Mouse (Mus musculus): ENCODE measurements around the gene Dnm3. TPM values are rescaled to one million over a fixed set of nuclear protein-coding genes. Genes with fewer than 3 reads are reported as not detected.

Gene Dnm3
- polyA plus RNA-seq, 1 experiment: 1.7 TPM

- no peak overlapping the region for H3K27ac ChIP-seq (ENCODE audit: insufficient read depth, low read length)
- no peaks in the 10 kb centered on the region for H3K9me3 ChIP-seq (replicated peaks; ENCODE audit: control insufficient read depth, insufficient read depth, low read length, poor library complexity, severe bottlenecking)
- no peaks in the 10 kb centered on the region for H3K4me1 ChIP-seq (ENCODE audit: control insufficient read depth, insufficient read depth, low read length)
- H3K36me3 ChIP-seq (ENCODE audit: control insufficient read depth, insufficient read depth, low read length, poor library complexity, severe bottlenecking): no peaks in the 10 kb centered on the region
- no peak overlapping the region for H3K4me3 ChIP-seq (ENCODE audit: low read depth, low read length)
- H3K27me3 ChIP-seq (ENCODE audit: control insufficient read depth, insufficient read depth, low read length, poor library complexity, severe bottlenecking): no peaks in the 10 kb centered on the region; the same call in 1 of the 2 replicates
- no peak overlapping the region for H3K9ac ChIP-seq (ENCODE audit: low read depth, poor library complexity, severe bottlenecking)
- TF ChIP-seq EP300 (IDR thresholded peaks at IDR 0.05; ENCODE audit: insufficient read depth, low read depth, low read length): no peak
- no peak for TF ChIP-seq CTCF (IDR thresholded peaks at IDR 0.05; ENCODE audit: low read depth, low read length)
- no peak for TF ChIP-seq POLR2A (IDR thresholded peaks at IDR 0.05; ENCODE audit: insufficient read depth, low read length)
Observed at GRCm38 (mm10) chr1:162153118-162153517, 324.7 kb downstream of the Dnm3 start.

DNA sequence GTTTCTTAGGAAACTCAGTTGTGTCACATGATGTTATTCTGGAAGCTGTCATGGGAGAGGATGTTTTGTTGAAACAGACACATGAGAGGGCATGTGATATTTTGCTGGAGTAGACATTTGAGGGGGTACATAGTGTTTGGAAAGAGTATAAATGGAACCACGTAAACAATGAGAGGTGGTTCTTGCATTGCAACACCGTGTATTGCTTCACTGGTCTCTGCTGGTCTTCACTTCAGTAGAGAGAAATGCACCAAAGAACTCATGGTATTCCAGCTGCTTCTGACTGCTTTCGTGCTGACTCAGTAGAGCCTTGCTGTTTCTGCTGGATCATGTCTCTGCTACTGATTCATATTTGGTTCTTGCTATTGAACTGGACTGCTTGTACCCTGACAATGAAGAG lies 328.1 kb downstream of the Dnm3 start:
- H3K9me3 ChIP-seq (replicated peaks; ENCODE audit: control insufficient read depth, insufficient read depth, low read length, poor library complexity, severe bottlenecking): no peaks in the 10 kb centered on the region
- TF ChIP-seq EP300 (IDR thresholded peaks at IDR 0.05; ENCODE audit: insufficient read depth, low read depth, low read length) (no peak), CTCF (IDR thresholded peaks at IDR 0.05; ENCODE audit: low read depth, low read length) (no peak), POLR2A (IDR thresholded peaks at IDR 0.05; ENCODE audit: insufficient read depth, low read length) (no peak)
- H3K4me3 ChIP-seq (ENCODE audit: low read depth, low read length): no peak overlapping the region
- no peak overlapping the region for H3K9ac ChIP-seq (ENCODE audit: low read depth, poor library complexity, severe bottlenecking)
- no peaks in the 10 kb centered on the region; the same call in 1 of the 2 replicates for H3K27me3 ChIP-seq (ENCODE audit: control insufficient read depth, insufficient read depth, low read length, poor library complexity, severe bottlenecking)
- no peaks in the 10 kb centered on the region for H3K36me3 ChIP-seq (ENCODE audit: control insufficient read depth, insufficient read depth, low read length, poor library complexity, severe bottlenecking)
- no peak overlapping the region for H3K27ac ChIP-seq (ENCODE audit: insufficient read depth, low read length)
- H3K4me1 ChIP-seq (ENCODE audit: control insufficient read depth, insufficient read depth, low read length): no peaks in the 10 kb centered on the region

GRCm38 (mm10) chr1:162147554-162147953 lies 330.3 kb downstream of the Dnm3 start:
- no peak for TF ChIP-seq EP300 (IDR thresholded peaks at IDR 0.05; ENCODE audit: insufficient read depth, low read depth, low read length)
- no peak for TF ChIP-seq POLR2A (IDR thresholded peaks at IDR 0.05; ENCODE audit: insufficient read depth, low read length)
- no peak for TF ChIP-seq CTCF (IDR thresholded peaks at IDR 0.05; ENCODE audit: low read depth, low read length)
- Histone ChIP-seq H3K9me3 (replicated peaks; ENCODE audit: control insufficient read depth, insufficient read depth, low read length, poor library complexity, severe bottlenecking) (no peaks in the 10 kb centered on the region), H3K4me1 (ENCODE audit: control insufficient read depth, insufficient read depth, low read length) (no peaks in the 10 kb centered on the region), H3K4me3 (ENCODE audit: low read depth, low read length) (no peak overlapping the region), H3K36me3 (ENCODE audit: control insufficient read depth, insufficient read depth, low read length, poor library complexity, severe bottlenecking) (no peaks in the 10 kb centered on the region), H3K27me3 (ENCODE audit: control insufficient read depth, insufficient read depth, low read length, poor library complexity, severe bottlenecking) (no peaks in the 10 kb centered on the region; the same call in 1 of the 2 replicates), H3K27ac (ENCODE audit: insufficient read depth, low read length) (no peak overlapping the region), H3K9ac (ENCODE audit: low read depth, poor library complexity, severe bottlenecking) (no peak overlapping the region)

DNA sequence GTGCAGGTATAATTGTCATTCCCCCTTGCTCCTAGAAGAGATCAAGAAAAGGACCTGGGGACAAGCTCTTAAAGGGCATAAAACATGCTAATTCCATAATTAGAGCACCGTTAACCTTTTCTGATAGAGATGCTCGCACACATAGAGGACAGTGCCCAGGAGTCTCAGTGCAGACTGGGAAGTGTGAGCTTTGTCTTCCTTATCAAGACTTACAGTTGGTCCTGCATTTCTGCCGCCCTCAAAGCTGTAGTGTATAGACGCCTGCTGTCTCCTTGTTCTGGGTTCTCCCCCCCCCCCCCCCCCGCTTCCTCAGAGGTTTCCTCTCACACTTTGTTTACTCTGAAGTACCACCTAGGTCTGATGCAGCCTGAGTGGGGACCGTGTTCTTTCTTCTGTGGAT lies 332.1 kb downstream of the Dnm3 start:
- Histone ChIP-seq H3K4me3 (ENCODE audit: low read depth, low read length) (no peak overlapping the region), H3K9ac (ENCODE audit: low read depth, poor library complexity, severe bottlenecking) (no peak overlapping the region), H3K36me3 (ENCODE audit: control insufficient read depth, insufficient read depth, low read length, poor library complexity, severe bottlenecking) (no peaks in the 10 kb centered on the region), H3K27ac (ENCODE audit: insufficient read depth, low read length) (no peak overlapping the region), H3K9me3 (replicated peaks; ENCODE audit: control insufficient read depth, insufficient read depth, low read length, poor library complexity, severe bottlenecking) (no peaks in the 10 kb centered on the region), H3K27me3 (ENCODE audit: control insufficient read depth, insufficient read depth, low read length, poor library complexity, severe bottlenecking) (no peaks in the 10 kb centered on the region; the same call in 1 of the 2 replicates), H3K4me1 (ENCODE audit: control insufficient read depth, insufficient read depth, low read length) (no peaks in the 10 kb centered on the region)
- TF ChIP-seq EP300 (IDR thresholded peaks at IDR 0.05; ENCODE audit: insufficient read depth, low read depth, low read length) (no peak), CTCF (IDR thresholded peaks at IDR 0.05; ENCODE audit: low read depth, low read length) (no peak), POLR2A (IDR thresholded peaks at IDR 0.05; ENCODE audit: insufficient read depth, low read length) (no peak)

DNA sequence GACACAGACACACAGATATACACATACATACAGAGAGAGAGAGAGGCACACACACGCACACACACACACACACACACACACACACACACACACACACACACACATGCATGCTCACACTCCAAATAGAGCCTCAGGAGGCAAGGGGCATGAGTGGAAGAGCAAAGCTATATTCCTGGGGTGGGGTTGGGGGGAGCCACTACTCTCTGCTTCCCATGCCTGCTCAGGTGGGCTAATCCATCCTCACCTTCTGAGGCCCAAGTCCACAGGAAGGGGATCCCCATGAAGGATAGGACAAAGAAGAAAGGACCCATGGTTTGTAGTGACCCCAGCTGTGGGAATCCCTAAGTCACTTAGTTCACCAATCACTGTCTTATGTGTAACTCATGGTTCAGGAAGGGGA lies 332.8 kb downstream of the Dnm3 start:
- TF ChIP-seq EP300 (IDR thresholded peaks at IDR 0.05; ENCODE audit: insufficient read depth, low read depth, low read length): no peak
- TF ChIP-seq CTCF (IDR thresholded peaks at IDR 0.05; ENCODE audit: low read depth, low read length): no peak
- no peak for TF ChIP-seq POLR2A (IDR thresholded peaks at IDR 0.05; ENCODE audit: insufficient read depth, low read length)
- H3K4me3 ChIP-seq (ENCODE audit: low read depth, low read length): no peak overlapping the region
- no peak overlapping the region for H3K9ac ChIP-seq (ENCODE audit: low read depth, poor library complexity, severe bottlenecking)
- no peaks in the 10 kb centered on the region for H3K9me3 ChIP-seq (replicated peaks; ENCODE audit: control insufficient read depth, insufficient read depth, low read length, poor library complexity, severe bottlenecking)
- no peaks in the 10 kb centered on the region for H3K27me3 ChIP-seq (ENCODE audit: control insufficient read depth, insufficient read depth, low read length, poor library complexity, severe bottlenecking)
- no peaks in the 10 kb centered on the region for H3K4me1 ChIP-seq (ENCODE audit: control insufficient read depth, insufficient read depth, low read length)
- no peaks in the 10 kb centered on the region for H3K36me3 ChIP-seq (ENCODE audit: control insufficient read depth, insufficient read depth, low read length, poor library complexity, severe bottlenecking)
- no peak overlapping the region for H3K27ac ChIP-seq (ENCODE audit: insufficient read depth, low read length)

- no peaks in the 10 kb centered on the region for H3K27me3 ChIP-seq (ENCODE audit: control insufficient read depth, insufficient read depth, low read length, poor library complexity, severe bottlenecking)
- H3K9me3 ChIP-seq (replicated peaks; ENCODE audit: control insufficient read depth, insufficient read depth, low read length, poor library complexity, severe bottlenecking): no peaks in the 10 kb centered on the region
- no peak for TF ChIP-seq POLR2A (IDR thresholded peaks at IDR 0.05; ENCODE audit: insufficient read depth, low read length)
- TF ChIP-seq EP300 (IDR thresholded peaks at IDR 0.05; ENCODE audit: insufficient read depth, low read depth, low read length): no peak
- no peak for TF ChIP-seq CTCF (IDR thresholded peaks at IDR 0.05; ENCODE audit: low read depth, low read length)
- no peak overlapping the region for H3K4me3 ChIP-seq (ENCODE audit: low read depth, low read length)
- no peak overlapping the region for H3K9ac ChIP-seq (ENCODE audit: low read depth, poor library complexity, severe bottlenecking)
- H3K4me1 ChIP-seq (ENCODE audit: control insufficient read depth, insufficient read depth, low read length): no peaks in the 10 kb centered on the region
- H3K36me3 ChIP-seq (ENCODE audit: control insufficient read depth, insufficient read depth, low read length, poor library complexity, severe bottlenecking): no peaks in the 10 kb centered on the region
- no peak overlapping the region for H3K27ac ChIP-seq (ENCODE audit: insufficient read depth, low read length)
Observed at GRCm38 (mm10) chr1:162143974-162144912, 333.6 kb downstream of the Dnm3 start.
